Mouse (Mus musculus): ENCODE results near the gene Strn4.
A peak's percentile ranks its signal among the peaks of the same experiment; 100 is the strongest.

Strn4 gene

DNA sequence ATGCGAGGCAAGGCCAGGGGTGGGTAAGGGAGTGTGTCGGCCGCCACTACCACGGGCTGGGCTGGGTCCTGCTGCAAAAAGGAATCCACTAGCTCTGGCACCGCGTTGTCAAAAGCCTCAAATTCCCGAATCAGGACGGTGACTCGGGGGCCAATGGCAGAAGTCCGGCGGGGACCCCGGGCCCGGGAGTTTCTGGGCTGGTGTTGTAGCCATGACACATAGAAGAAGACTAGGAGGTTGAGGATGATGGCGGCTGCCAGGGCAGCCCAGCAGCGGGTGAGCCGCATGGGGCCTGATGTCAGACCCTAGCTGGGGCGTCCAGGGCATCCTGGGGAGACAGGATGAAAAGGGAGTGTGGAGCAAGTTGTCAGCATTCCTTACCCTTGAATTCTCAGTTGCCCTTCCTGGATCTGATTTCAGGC is 4.0 kb upstream of the Strn4 start:
- no peak for DNase-seq

DNA sequence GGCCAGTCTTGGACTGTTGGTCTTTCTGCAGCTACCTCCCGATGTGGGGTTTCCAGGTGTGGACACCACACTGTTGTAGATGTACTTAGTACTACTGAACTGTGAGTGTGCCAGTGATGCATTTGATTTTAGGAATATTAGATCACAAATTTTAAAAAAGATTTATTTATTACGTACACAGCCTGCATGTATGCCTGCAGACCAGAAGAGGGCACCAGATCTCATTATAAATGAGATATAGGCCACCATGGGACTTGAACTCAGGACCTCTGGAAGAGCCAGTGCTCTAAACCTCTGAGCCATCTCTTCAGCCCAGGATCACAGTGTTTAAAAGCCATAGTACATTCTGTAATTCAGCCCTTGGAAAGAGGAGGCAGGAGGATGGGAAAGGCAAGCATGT is 3.2 kb upstream of the Strn4 start:
- DNase-seq: peak; percentile 37

DNA sequence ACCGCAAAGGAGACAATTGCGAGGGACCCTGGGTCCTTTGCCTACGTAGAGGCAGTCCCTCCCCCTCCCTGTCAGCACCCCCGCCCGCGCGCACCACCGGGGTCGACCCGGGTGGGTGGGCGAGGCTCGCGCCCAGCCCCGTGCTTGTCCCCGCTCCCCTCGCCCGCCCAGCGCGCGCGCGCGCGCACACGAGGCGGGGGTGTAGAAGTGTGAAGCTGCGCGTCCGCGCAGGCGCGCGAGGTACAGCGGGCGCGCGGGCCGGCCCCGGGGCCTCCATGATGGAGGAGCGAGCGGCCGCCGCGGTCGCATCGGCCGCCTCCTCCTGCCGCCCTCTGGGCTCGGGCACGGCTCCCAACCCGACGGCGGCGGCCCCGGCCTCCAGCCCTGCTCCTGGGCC is 387 bp downstream of the Strn4 start:
- peak; percentile 81 for DNase-seq

DNA sequence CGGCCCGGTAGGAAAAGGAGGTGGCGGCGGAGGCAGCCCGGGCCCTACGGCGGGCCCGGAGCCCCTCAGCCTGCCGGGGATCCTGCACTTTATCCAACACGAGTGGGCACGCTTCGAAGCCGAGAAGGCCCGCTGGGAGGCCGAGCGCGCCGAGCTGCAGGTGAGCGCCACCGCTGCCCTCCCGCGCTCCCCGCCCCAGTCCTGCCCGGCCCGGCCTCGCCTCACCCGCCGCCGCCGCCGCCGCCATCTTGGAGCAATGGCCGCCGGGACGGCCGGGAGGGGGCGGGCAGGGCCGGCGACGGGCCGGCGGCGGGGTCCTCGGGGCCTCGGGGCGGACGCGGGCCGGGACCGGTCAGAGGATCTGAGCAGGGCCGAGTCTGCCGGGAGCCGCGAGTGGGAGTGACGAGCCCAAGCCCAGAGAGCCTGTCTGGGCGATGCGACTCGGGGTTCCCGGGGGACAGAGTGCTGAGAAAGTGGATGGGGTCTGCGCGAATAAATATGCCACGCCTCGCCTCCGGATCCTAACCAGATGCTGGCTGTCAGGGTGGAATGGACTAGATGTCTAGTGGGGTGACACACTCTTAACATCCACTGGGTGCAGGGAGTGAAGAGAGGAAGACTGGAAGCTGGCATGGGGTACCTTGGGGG is 910 bp downstream of the Strn4 start, which contains the start of gene Fkrp:
Gene Fkrp, minus strand, starts transcription at position 258 of the 648 bp plus-strand sequence.
- peak; percentile 68 for DNase-seq

DNA sequence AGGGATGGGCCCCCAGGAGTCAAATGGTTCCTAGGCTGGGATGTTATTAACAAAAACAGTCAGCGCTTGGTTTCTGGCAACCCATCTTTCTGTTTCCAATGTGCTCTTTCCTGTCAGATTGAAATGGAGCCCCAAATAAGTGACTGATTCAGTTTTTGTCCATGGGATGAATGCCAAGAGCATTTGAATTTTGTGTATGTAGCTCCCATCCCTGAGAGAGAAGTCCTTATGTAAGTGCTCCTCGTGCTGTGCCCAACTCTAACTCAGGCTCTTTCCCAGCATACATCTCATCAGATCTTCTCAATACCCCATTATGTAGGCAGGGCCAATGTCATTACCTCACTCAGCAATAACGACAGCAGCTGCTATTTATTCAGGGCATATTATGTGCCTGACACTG is 2.0 kb downstream of the Strn4 start:
- no peak for DNase-seq

DNA sequence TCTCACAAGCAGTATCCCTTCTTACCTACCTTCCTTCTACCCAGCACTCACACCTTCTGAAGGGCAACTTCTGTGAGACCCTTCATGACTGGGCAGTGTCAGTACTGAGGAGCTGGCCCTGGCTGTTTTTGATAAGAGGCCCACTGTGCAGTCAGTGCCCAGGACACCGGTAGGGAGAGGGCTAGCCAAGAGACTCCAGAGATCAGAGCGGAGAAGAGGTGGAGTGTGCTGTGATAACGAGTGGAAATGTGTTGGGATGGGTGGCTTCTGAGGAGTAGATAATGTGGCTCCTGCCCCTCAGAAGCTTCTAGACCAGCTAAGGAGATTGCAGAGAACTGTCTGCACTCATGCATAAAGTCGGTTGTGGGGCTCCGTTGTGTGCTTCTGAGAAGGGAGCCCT is 4.1 kb downstream of the Strn4 start:
- DNase-seq: peak; percentile 8

DNA sequence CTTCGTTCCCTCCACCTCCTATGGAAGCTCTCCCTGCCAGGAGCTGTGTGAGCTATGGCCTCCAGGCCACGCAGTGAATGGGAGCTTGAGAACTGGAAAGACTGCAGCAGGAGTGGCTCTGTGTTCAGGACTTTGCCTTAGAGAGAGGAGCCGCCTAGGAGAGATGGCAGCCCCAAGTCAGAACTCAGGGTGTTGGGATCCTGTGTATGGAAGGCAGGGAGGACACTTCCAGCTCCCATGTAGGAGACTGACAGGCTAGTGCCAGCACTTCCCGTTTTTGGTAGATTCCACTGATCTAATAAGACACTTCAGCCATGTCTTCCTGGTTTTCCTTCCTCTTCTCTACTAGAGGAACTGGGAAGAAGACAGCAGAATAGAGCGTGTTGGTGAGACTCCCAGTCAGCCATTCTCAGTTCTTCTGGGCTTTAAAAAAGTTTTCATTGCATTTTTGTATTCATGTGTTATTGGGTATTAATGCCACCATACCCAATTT is 4.6 kb downstream of the Strn4 start:
- peak; percentile 21 for DNase-seq

DNA sequence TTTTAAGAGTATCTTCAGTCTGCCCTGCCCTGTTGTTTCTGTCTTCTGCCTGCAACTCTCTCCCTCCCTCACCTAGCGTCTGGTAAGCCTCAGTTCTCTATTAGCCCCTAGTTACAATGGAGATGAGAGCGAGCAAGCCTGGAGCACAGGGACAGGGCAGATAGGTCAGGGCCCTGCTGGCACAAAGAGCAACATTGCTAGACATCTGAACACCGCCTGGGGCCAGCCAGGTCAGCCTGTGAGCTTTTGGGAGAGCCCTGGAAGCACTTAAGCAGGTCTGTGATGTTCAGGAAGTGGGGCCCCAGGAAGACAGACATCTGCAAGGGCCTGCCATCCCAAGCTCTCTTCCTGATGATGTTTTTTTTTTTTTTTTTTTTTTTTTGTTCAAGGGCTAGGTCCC is 5.4 kb downstream of the Strn4 start:
- DNase-seq: peak; percentile 20

DNA sequence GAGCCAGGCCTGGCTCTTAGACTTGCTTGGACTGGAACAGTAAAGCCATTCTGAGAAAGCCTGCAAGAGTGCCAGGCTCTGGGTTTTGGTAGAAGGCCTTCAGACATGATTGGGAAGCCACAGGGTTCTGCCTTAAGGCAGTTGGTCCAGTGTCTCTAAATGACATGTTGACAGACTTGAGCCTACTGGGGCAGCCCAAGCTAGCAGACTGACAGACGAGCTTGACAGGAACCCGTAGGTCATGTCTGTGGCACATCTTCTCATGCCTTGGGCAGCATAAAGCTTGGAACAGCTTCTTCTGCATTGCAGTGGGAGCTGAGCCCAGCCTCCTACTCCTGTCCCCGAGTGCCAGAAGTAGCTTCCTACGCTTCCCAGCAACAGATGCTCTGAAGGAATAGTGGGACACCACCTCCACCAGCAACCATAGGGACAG is 6.0 kb downstream of the Strn4 start:
- DNase-seq: no peak

DNA sequence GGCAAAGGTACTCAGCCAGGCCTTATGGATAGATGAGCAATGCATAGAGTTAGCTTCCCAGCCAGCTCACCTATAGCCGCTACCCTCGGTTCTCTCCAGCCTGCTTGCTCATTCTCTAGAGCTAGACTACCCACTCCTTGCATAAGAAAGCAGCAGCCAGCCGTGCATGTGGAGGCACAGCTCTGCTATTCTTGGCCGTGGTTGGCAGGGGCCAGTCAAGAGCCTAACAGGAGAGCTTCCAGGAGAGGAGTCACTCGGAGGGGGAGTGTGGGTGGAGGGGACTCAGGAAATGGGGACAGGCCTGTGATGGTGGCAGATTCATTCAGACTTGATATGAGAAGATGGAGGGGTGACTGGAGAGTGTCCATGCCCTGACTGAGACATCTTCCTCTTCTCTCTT is 8.0 kb downstream of the Strn4 start:
- DNase-seq: no peak

DNA sequence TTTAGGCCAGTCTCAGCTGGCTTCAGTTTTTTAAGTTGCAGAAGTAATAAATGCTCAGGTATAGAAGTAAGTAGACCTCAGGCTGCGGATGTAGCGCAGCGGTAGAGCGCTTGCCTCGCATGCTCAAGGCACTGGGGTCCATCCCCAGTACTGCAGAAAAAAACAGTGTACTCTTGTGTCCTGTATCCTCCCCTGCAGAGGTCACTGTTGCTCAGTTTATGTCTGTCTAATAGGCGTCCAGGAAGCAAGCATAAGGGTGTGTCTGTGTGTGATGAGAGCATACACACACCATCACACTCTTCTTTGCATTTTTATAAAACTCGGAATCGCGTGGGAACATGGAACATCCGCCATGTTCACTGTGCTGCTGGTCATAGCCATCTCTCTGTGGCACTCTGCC is 10.1 kb downstream of the Strn4 start:
- DNase-seq: no peak

DNA sequence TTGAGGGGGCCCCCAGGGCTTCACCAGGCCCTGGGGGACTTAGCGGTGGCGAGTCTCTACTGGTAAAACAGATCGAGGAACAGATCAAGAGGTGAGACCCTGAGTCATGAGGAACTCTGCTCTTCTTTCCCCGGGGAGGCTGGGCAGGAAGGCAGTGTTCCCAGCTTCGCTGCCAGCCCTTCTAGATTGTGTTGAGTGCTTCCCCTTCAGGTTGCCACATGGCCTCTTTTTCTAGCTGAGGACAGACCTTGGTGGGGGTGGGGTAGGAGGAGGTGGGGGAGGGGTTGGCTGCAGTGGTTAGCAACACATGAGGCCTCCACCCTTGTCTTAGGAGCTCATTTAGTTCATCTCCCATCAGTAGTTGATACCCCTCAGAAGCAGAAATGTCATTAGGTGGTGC is 10.9 kb downstream of the Strn4 start:
- DNase-seq: no peak

DNA sequence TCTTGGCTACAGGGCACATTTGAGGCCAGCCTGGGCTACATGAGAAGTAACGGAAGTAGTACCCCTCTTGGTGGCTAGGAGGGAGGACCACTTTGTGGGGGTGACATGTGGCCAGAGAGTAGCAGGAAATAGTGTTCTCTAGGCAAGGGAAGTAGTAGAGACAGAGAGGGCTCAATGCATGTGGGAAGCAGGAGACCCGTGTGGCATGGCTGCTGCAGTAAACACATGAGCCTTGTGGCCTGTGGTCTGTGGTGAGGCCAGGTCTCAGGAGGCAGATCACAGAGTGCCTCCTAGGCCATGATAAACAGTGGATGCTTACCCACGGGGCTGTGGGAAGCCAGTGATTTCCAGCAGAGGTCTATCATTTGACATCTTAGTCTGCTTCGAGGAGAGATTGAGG is 11.6 kb downstream of the Strn4 start:
- no peak for DNase-seq

DNA sequence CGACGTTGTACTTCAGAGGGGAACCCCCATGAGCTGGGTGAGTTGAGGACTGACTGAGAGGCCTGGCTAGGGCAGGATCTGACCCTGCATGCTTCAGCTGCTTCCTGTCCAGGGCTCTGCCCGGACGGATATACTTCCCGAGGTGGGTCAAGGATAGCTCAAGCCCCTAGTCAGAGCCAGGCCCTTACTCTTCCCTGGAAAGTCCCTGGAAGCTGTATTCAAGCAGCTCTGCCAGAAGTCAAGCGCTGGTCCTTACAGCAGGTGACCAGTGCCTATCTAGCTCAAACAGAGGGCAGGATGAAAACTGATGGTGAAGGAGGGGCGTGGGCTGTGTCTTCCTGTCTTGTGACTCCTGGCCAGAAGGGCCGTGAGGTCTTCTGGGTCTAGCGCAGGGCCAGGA is 14.8 kb downstream of the Strn4 start:
- no peak for DNase-seq

DNA sequence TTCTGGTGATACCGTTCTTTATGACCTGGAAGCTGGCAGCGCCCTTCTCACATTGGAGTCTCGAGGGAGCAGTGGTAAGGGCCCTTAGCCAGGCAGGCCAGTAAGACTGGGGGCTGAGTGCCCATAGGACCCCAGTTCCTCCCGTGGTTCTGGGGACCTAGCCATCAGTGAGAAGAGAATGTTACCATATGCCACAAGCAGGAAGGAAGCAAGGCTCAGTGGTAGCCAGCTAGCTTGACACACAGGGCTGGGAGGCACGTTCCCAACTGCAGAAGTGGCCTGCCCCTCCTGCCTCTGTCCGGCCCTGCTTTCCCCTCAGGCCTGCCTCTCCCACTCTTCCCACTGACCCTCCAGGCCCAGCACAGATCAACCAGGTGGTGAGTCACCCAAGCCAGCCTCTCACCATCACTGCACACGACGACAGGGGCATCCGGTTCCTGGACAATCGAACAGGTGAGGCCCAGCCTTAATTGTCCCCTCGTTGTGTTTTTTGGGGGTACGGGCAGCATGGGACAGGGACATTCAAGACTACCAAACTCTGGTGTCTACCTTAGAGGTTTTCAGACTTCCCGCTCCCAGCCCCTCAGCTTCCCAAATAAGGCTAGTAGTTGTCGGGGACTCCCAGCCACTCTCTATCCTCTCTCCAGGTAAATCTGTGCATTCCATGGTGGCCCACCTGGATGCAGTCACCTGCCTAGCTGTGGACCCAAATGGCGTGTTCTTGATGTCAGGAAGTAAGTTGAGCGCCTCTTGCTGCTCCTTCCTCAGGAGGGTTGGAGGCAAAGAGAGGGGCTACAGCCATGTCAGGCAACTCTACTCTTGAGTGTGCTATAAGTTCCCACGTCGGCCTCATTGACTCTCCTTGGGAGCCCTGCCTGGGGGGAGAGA is 22.5 kb downstream of the Strn4 start:
- DNase-seq: no peak

DNA sequence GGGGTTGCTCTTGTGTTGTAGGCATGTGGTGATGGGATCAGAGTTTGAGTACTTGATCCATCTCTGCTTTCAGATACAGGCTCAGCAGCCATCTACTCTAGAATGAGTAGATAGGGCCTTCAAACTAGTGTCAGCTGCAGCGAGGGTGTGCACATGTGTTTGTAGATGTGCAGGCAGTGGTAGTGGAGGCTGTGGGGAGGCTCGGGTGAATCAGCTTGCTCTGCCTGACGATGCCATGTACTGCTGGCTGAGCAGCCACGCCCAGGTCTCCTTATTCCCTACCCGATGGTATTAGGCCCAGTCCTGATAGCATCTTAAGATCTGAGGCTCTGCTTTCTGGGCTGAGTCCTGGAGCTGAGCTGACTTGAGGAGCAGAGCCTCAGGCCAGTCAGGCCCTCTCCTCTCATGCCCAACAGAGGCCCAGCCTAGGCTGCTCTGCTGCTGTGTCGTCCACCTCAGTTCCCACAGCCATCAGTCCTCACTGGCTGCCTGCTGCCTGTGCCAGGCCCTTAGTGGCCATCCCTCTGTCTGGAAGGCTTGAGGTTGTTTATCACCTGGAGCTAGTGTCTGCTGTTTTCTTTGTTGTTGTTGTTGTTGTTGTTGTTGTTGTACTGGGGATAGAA is 23.2 kb downstream of the Strn4 start:
- no peak for DNase-seq

DNA sequence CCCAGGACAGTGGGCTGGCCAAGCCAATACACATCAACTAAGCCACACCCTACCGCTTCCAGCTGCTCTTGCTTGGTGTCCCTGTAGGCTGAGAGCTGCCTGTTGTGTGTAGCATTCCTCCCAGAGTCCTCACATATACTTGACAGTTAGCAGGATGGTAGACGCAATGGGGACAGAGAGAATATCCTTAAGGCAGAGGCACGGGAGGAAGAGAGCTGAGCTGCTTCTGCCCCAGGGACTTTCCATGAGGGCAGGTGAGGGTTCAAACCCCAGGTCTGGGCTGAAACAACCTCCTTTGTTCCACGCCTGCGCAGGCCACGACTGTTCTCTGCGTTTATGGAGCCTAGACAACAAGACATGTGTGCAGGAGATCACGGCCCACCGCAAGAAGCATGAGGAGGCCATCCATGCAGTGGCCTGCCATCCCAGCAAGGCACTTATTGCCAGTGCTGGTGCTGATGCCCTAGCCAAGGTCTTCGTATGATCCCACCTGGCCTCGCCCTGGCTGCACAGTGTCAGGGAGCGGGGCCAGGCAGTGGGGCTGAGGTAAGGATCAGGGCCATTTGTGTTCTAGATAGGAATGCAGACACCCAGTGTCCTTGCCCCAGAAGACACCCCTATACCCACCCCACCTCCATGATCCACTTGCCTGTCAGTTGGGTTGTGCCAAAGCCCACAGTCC is 23.9 kb downstream of the Strn4 start:
- no peak for DNase-seq

DNA sequence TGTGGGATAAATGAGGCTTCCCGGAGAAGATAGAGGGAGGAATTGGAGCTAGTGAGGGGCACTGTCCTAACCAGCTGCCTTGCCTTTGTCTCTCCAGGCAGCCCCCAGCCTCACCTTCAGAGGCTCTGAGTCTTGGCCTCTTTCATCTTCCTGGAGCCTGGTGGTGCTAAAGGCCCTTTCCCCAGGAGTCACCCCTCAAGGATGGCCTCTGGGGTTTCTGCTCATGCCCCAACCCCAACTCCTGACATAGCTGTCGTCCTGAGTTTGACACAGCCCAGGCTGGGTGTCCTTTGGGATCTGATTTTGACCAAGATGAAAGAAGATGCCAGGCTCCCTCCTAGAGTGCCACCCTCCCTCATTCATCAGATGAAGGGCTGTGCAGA is 24.4 kb downstream of the Strn4 start:
- DNase-seq: no peak

DNA sequence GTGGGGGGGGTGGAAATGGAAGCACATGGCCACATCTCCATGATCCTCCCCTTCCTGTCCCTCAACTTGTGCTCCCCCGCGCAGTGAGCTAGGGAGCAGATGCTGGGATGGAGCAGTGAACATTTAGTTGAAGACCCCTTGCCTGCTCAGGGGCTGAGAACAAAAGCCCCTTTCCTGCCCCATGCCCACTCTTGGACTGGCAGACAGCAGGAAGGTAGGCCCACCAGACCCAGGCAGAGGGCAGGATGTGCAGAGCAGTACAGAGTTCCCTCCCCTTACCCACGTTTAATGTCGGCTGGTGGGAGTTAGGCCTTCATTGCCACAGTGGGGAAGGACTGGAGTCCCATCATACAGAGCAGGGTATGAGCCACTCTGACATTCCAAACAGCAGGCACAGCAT is 25.4 kb downstream of the Strn4 start:
- no peak for DNase-seq

DNA sequence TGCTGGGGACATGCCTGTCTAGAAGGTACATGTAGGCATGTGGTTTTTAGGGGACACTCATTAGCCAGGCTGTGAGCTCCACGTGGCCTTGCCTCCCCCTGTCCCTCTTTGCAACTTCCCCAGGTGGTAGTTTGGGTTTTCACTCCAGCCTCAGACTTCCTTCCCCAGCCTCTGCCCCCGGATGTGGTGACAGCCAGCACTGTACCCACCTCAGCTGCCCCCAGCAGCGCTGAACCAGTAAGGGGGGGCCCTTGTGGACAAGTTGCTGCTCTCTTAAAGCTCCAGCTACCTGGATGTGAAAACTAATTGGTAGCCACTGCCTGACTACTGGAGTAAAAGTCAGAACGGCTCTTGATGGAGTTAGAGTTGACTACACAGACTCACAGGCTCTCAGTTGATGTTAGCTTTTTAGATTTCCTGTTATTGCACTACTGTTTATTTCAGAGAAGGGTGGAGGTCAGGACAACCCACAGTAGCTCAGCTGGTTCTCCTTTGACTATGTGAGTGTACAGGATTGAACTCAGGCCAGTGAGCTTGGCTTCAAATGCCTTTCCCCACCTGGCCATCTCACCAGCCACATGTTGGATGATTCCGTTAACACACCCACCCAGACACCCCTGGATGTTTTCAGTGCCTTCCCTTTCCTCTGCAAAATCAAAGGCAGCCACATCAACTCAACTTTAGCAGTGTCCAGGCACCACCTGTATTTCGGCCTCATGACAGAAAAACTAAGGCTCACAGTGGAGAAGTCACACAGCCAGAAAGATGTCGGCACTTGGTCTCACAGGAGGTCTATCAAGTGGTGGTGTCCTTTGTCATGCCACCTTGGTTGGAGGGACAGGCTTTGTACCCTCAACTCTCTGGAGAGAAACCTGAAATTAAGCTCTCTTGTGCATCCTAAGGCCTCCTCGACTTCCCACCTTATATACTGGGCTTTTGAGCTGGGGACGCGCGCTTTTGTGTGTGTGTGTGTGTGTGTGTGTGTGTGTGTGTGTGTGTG is 26.2 kb downstream of the Strn4 start:
- no peak for DNase-seq

DNA sequence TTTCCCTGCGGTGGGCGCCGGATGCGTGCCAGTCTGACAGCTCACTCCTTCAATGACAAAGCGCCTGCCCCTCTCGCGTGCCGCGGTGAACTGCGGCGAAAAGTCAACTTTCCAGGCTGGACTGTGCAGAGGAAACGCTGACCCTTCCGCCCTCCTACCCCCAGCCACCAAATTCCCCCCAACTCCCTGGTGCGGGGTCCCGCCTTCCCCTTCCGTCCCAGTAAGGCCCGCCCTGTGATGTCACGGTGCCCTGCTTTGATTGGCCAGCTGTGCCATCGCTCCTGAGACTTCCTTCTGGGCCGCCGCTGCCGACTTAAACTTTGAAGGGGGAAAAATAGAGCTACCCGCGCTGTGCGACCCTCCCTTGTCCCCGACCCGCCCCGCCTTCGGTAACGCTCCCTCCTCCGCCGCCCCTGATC is 27.0 kb downstream of the Strn4 start, which contains the start of gene Prkd2:
Gene Prkd2, plus strand, starts transcription at position 258 of the 419 bp plus-strand sequence.
- DNase-seq: peak; percentile 86
